Mouse (Mus musculus) lung, embryonic 16.5 days (tissue): ENCODE results near the gene Pigh. TPM values are rescaled to one million over a fixed set of nuclear protein-coding genes. Genes with fewer than 3 reads are reported as not detected.

Experiments used
- ATAC-seq: fragments of 200-750 bp; cut with Nextera tagmentation; 2 replicates; pipeline ENCODE4 v1.8.0; 2017; ENCODE audit warnings: low read depth, mild to moderate bottlenecking, moderate library complexity
- H3K27ac ChIP-seq: fragments of 300-500 bp; sonication (generic); 2 replicates; pipeline ENCODE4 v1.5.1; 2014; ENCODE audit warnings: mild to moderate bottlenecking, control low read depth, low read length
- H3K27me3 ChIP-seq: fragments of 300-500 bp; sonication (generic); 2 replicates; pipeline ENCODE4 v1.6.1; 2014; ENCODE audit warnings: low read depth, low read length, mixed read lengths; ENCODE audit not compliant: control insufficient read depth, insufficient read depth
- H3K36me3 ChIP-seq: fragments of 300-500 bp; sonication (generic); 2 replicates; pipeline ENCODE4 v1.6.1; 2014; ENCODE audit warnings: low read length; ENCODE audit not compliant: control insufficient read depth, insufficient read depth
- H3K4me1 ChIP-seq: fragments of 300-500 bp; sonication (generic); replicated peaks from 2 replicates; pipeline ENCODE4 v1.6.1; 2014; ENCODE audit warnings: low read length, mixed read lengths; ENCODE audit not compliant: control insufficient read depth, insufficient read depth
- H3K4me2 ChIP-seq: fragments of 300-500 bp; sonication (generic); 2 replicates; pipeline ENCODE4 v1.6.1; 2014; ENCODE audit warnings: low read depth, low read length, control low read depth
- H3K4me3 ChIP-seq: fragments of 300-500 bp; sonication (generic); 2 replicates; pipeline ENCODE4 v1.5.1; 2014; ENCODE audit warnings: mild to moderate bottlenecking, low read length, control low read depth
- H3K9ac ChIP-seq: fragments of 300-500 bp; sonication (generic); 2 replicates; pipeline ENCODE4 v1.6.1; 2014; ENCODE audit warnings: low read length, control low read depth
- H3K9me3 ChIP-seq: fragments of 300-500 bp; sonication (generic); 2 replicates; pipeline ENCODE4 v1.6.1; 2016; ENCODE audit warnings: low read length; ENCODE audit not compliant: control insufficient read depth
- WGBS: fragments of 180-500 bp; shearing (Covaris S2); extraction: QIAGEN DNeasy Blood & Tissue Kit; methylation state at CpG from one replicate; pipeline ENCODE4 v1.1.7; 2014; 5-methylcytosine and 5-hydroxymethylcytosine counted together
- polyA plus RNA-seq: library from polyadenylated mRNA; unstranded; fragments of >200 nt; fragmentation: Nextera tagmentation; extraction: Ambion mirVana; gene quantifications from 2 replicates; pipeline ENCODE4 v1.2.1, GENCODE M21; 2015

Gene Pigh
- polyA plus RNA-seq, 1 experiment from 2014 or later = 26.4 TPM

DNA sequence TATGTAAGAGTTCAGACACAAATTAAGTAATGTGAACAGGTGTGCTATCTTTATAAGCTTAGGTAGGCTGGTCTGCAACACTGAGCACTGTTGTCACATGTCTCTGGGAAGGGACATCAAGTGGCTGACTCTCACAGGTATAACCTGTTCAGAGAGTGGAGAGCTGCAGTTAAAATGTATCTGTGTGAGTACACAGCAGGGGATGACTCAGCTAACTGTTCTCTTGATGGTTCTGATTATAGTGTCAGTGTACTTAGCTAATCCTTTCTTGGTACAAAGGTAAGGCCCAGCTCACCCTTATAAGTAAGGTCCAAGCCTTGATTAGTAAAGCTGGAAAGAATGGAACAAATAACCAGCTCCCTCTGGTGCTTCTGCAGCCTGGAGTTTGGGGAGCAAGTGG is 48.0 kb downstream of the Pigh start:
- no peak overlapping the region for H3K4me3 ChIP-seq
- H3K9ac ChIP-seq = no peak overlapping the region
- no peak for ATAC-seq
- H3K4me1 ChIP-seq = no peaks in the 10 kb centered on the region
- H3K27me3 ChIP-seq = no peaks in the 10 kb centered on the region
- H3K9me3 ChIP-seq = no peaks in the 10 kb centered on the region
- peaks cover 2% of the 10 kb centered on the region for H3K36me3 ChIP-seq
- no peak overlapping the region for H3K27ac ChIP-seq
- H3K4me2 ChIP-seq = no peak overlapping the region

- Histone ChIP-seq H3K4me2 (no peak overlapping the region), H3K9me3 (no peaks in the 10 kb centered on the region), H3K36me3 (peaks cover 2% of the 10 kb centered on the region), H3K27me3 (no peaks in the 10 kb centered on the region), H3K9ac (no peak overlapping the region), H3K4me1 (no peaks in the 10 kb centered on the region), H3K27ac (no peak overlapping the region), H3K4me3 (no peak overlapping the region)
- no peak for ATAC-seq
- 82% methylated on average over 11 of the region's 11 CpGs for WGBS
Observed at GRCm38 (mm10) chr12:79040201-79040827, 49.1 kb downstream of the Pigh start.

GRCm38 (mm10) chr12:79039708-79040107 is 49.7 kb downstream of the Pigh start:
- peaks cover 2% of the 10 kb centered on the region; the same call in 1 of the 2 replicates for H3K36me3 ChIP-seq
- 50% methylated on average over 8 of the region's 8 CpGs for WGBS
- ATAC-seq = no peak

DNA sequence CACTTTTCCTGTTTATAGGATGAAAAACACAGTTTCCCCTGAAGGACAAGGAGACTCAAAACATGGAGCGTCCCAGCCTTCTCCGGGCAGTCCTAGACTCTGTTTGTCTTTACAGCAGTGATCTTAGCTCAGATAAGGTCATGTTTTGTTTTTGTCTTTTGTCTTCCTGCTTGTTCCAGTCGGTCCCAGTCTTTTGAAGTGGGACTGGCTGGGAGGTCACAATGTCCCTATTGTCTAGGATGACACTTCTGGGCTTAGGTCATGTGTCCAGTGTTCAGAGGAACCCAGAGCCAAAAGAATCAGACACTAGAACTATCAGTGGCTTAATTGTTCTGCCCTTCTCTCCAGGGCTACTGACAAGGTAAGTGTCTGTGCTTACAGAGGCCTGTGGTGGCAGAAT is 54.1 kb downstream of the Pigh start:
- no peaks in the 10 kb centered on the region for H3K36me3 ChIP-seq
- no peaks in the 10 kb centered on the region for H3K27me3 ChIP-seq
- H3K9ac ChIP-seq = no peak overlapping the region
- H3K4me2 ChIP-seq = no peak overlapping the region
- WGBS = 29% methylated on average over 3 of the region's 3 CpGs
- H3K27ac ChIP-seq = no peak overlapping the region
- H3K4me3 ChIP-seq = no peak overlapping the region
- H3K9me3 ChIP-seq = no peaks in the 10 kb centered on the region
- H3K4me1 ChIP-seq = no peaks in the 10 kb centered on the region
- peak; percentile 52 for ATAC-seq

More at GRCm38 (mm10) chr12:79039708-79040107, 49.7 kb downstream of the Pigh start:
- Histone ChIP-seq H3K4me2 (no peak overlapping the region), H3K9me3 (no peaks in the 10 kb centered on the region), H3K4me3 (no peak overlapping the region), H3K9ac (no peak overlapping the region), H3K27ac (no peak overlapping the region), H3K27me3 (no peaks in the 10 kb centered on the region), H3K4me1 (no peaks in the 10 kb centered on the region)

DNA sequence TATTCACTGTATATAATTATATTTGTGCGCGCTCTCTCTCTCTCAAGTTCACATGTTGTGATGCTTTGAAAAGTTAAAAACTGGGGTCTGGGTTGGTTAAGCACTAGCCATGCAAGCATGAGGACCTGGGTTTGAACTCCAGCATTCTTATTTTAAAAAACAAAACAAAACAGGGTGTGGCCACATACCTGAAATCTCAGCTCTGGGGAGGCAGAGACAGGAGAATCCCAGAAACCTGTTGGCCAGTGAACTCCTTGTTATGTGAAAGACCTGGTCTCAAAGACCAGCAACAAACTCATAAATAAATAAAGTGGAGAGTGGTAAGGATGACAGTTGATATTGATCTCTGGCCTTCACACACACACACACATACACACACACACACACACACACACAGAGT is 55.1 kb downstream of the Pigh start:
- ATAC-seq = no peak
- no peaks in the 10 kb centered on the region for H3K9me3 ChIP-seq

More for the DNA sequence above, 55.1 kb downstream of the Pigh start:
- WGBS = 99% methylated on average over 2 of the region's 2 CpGs
- Histone ChIP-seq H3K4me2 (no peak overlapping the region), H3K4me3 (no peak overlapping the region), H3K4me1 (no peaks in the 10 kb centered on the region; the same call in 1 of the 2 replicates), H3K9ac (no peak overlapping the region), H3K36me3 (no peaks in the 10 kb centered on the region), H3K27me3 (no peaks in the 10 kb centered on the region), H3K27ac (no peak overlapping the region)

Other genes starting within 250 kb of the Pigh start
- 56.6 and 59.9 TPM in 2 replicates for gene Atp6v1d, start 228.0 kb downstream of the Pigh start, polyA plus RNA-seq
- gene Eif2s1, start 227.8 kb downstream of the Pigh start, polyA plus RNA-seq = 192 and 198 TPM in 2 replicates
- gene Plek2, start 182.7 kb downstream of the Pigh start, polyA plus RNA-seq = 7.1 and 7.9 TPM in 2 replicates
- gene Tmem229b, start 82.0 kb downstream of the Pigh start, polyA plus RNA-seq = 6.7 and 9.5 TPM in 2 replicates
- 2.6 and 3.1 TPM in 2 replicates for gene Plekhh1, start 60.5 kb downstream of the Pigh start, polyA plus RNA-seq
- 4.6 and 5.9 TPM in 2 replicates for gene Arg2, start 41.1 kb upstream of the Pigh start, polyA plus RNA-seq
- gene Vti1b, start 83.0 kb upstream of the Pigh start, polyA plus RNA-seq = 80.5 and 83.7 TPM in 2 replicates
- 22.7 and 24.1 TPM in 2 replicates for gene Rdh11, start 102.6 kb upstream of the Pigh start, polyA plus RNA-seq
- gene Rdh12, start 119.3 kb upstream of the Pigh start, polyA plus RNA-seq = 1.6 and 2.1 TPM in 2 replicates
- 12.1 and 13.7 TPM in 2 replicates for gene Zfyve26, start 206.7 kb upstream of the Pigh start, polyA plus RNA-seq
- 7.6 and 8.8 TPM in 2 replicates for gene Rad51b, start 207.6 kb upstream of the Pigh start, polyA plus RNA-seq